Mouse (Mus musculus): ENCODE results near the gene Elmod3.

- TF ChIP-seq POLR2A (IDR thresholded peaks at IDR 0.05; ENCODE audit: control insufficient read depth, extremely low read depth, insufficient read depth, low read length, poor library complexity): no peak
- TF ChIP-seq CTCF (IDR thresholded peaks at IDR 0.05; ENCODE audit: borderline replicate concordance, control insufficient read depth, extremely low read depth, insufficient read depth, low read length, poor library complexity): no peak
These were observed 35.7 kb downstream of the Elmod3 start for GRCm38 (mm10) chr6:72562486-72562885.
